Mouse (Mus musculus): ENCODE measurements around the gene Anks6. TPM values are rescaled to one million over a fixed set of nuclear protein-coding genes. Genes with fewer than 3 reads are reported as not detected.

Gene Anks6
- polyA plus RNA-seq (2015; fragmentation: Nextera tagmentation; extraction: Ambion mirVana), result 2.6 and 2.7 TPM in 2 replicates

GRCm38 (mm10) chr4:47056791-47057509 is at the start of gene Anks6:
Gene Anks6, minus strand, starts transcription at chr4:47057427.
- Histone ChIP-seq H3K36me3 (ENCODE audit: poor library complexity, severe bottlenecking) (no peaks in the 10 kb centered on the region), H3K9ac (peak within 1 kb of the TSS; percentile 86), H3K4me3 (peak within 1 kb of the TSS; percentile 72), H3K9me3 (replicated peaks) (no peaks in the 10 kb centered on the region), H3K4me1 (peaks cover 5% of the 10 kb centered on the region), H3K4me2 (peak within 1 kb of the TSS; percentile 77), H3K27ac (no peak within 1 kb of the TSS; the same call in 1 of the 2 replicates), H3K27me3 (no peaks in the 10 kb centered on the region)
- ATAC-seq, result peak; percentile 92
- WGBS, result under 1% methylated on average over 63 of the region's 86 CpGs

GRCm38 (mm10) chr4:47103561-47103960 is 46.3 kb upstream of the Anks6 start:
- H3K4me1 ChIP-seq, result no peaks in the 10 kb centered on the region
- no peaks in the 10 kb centered on the region for H3K36me3 ChIP-seq (ENCODE audit: poor library complexity, severe bottlenecking)
- no peak overlapping the region for H3K4me3 ChIP-seq
- no peaks in the 10 kb centered on the region for H3K9me3 ChIP-seq (replicated peaks)
- 94% methylated on average over 10 of the region's 10 CpGs for WGBS
- ATAC-seq, result no peak
- no peak overlapping the region for H3K4me2 ChIP-seq
- H3K9ac ChIP-seq, result no peak overlapping the region
- H3K27me3 ChIP-seq, result no peaks in the 10 kb centered on the region
- no peak overlapping the region for H3K27ac ChIP-seq

GRCm38 (mm10) chr4:47093647-47094046 is 36.4 kb upstream of the Anks6 start:
- no peak overlapping the region for H3K4me3 ChIP-seq
- H3K27ac ChIP-seq, result no peak overlapping the region
- H3K4me1 ChIP-seq, result peaks cover 22% of the 10 kb centered on the region
- no peak overlapping the region for H3K4me2 ChIP-seq
- H3K36me3 ChIP-seq (ENCODE audit: poor library complexity, severe bottlenecking), result no peaks in the 10 kb centered on the region
- WGBS, result 22% methylated on average over 6 of the region's 6 CpGs
- peak; percentile 30; the same call in 1 of the 2 replicates for ATAC-seq
- no peak overlapping the region for H3K9ac ChIP-seq
- no peaks in the 10 kb centered on the region for H3K9me3 ChIP-seq (replicated peaks)
- peaks cover 47% of the 10 kb centered on the region for H3K27me3 ChIP-seq

- Histone ChIP-seq H3K4me2 (peak overlapping the region; percentile 100; the same call in 1 of the 2 replicates), H3K4me3 (no peak overlapping the region)
- WGBS, result 16% methylated on average over 9 of the region's 9 CpGs
Observed at GRCm38 (mm10) chr4:47093161-47093560, 35.9 kb upstream of the Anks6 start.

GRCm38 (mm10) chr4:47092387-47093021 is 35.3 kb upstream of the Anks6 start:
- Histone ChIP-seq H3K9me3 (replicated peaks) (no peaks in the 10 kb centered on the region), H3K36me3 (ENCODE audit: poor library complexity, severe bottlenecking) (no peaks in the 10 kb centered on the region), H3K27ac (no peak overlapping the region), H3K27me3 (peaks cover 47% of the 10 kb centered on the region), H3K4me2 (peak overlapping the region; percentile 100), H3K4me3 (peak overlapping the region; percentile 72), H3K9ac (peak overlapping the region; percentile 77), H3K4me1 (peaks cover 22% of the 10 kb centered on the region)
- peak; percentile 31 for ATAC-seq
- under 1% methylated on average over 21 of the region's 21 CpGs for WGBS

More at GRCm38 (mm10) chr4:47093161-47093560, 35.9 kb upstream of the Anks6 start:
- Histone ChIP-seq H3K27ac (no peak overlapping the region), H3K4me1 (peaks cover 22% of the 10 kb centered on the region), H3K27me3 (peaks cover 47% of the 10 kb centered on the region), H3K36me3 (ENCODE audit: poor library complexity, severe bottlenecking) (no peaks in the 10 kb centered on the region), H3K9ac (no peak overlapping the region), H3K9me3 (replicated peaks) (no peaks in the 10 kb centered on the region)
- ATAC-seq, result no peak

- Histone ChIP-seq H3K9ac (peak within 1 kb of the TSS; percentile 77), H3K27ac (no peak within 1 kb of the TSS), H3K4me1 (peaks cover 22% of the 10 kb centered on the region), H3K27me3 (peaks cover 47% of the 10 kb centered on the region), H3K4me2 (peak within 1 kb of the TSS; percentile 100), H3K9me3 (replicated peaks) (no peaks in the 10 kb centered on the region), H3K36me3 (ENCODE audit: poor library complexity, severe bottlenecking) (no peaks in the 10 kb centered on the region), H3K4me3 (peak within 1 kb of the TSS; percentile 72)
- WGBS, result under 1% methylated on average over 47 of the region's 74 CpGs
- peak; percentile 75 for ATAC-seq
Observed at GRCm38 (mm10) chr4:47091493-47092386, 34.5 kb upstream of the Anks6 start, which contains the start of gene Galnt12. Gene Galnt12, plus strand, starts transcription at chr4:47091909.

- H3K4me2 ChIP-seq, result no peak overlapping the region
- H3K27me3 ChIP-seq, result peaks cover 31% of the 10 kb centered on the region
- no peak overlapping the region for H3K4me3 ChIP-seq
- H3K4me1 ChIP-seq, result peaks cover 20% of the 10 kb centered on the region
- no peaks in the 10 kb centered on the region for H3K36me3 ChIP-seq (ENCODE audit: poor library complexity, severe bottlenecking)
- H3K9ac ChIP-seq, result no peak overlapping the region
- ATAC-seq, result no peak
- WGBS, result 96% methylated on average over 7 of the region's 7 CpGs
- H3K9me3 ChIP-seq (replicated peaks), result no peaks in the 10 kb centered on the region
- no peak overlapping the region for H3K27ac ChIP-seq
Observed at GRCm38 (mm10) chr4:47088671-47089070, 31.4 kb upstream of the Anks6 start.

- WGBS, result 91% methylated on average over 7 of the region's 7 CpGs
- H3K27ac ChIP-seq, result no peak overlapping the region
- no peak for ATAC-seq
- no peaks in the 10 kb centered on the region for H3K4me1 ChIP-seq
- H3K4me3 ChIP-seq, result no peak overlapping the region
- no peak overlapping the region for H3K9ac ChIP-seq
- H3K36me3 ChIP-seq (ENCODE audit: poor library complexity, severe bottlenecking), result no peaks in the 10 kb centered on the region
- no peaks in the 10 kb centered on the region for H3K9me3 ChIP-seq (replicated peaks)
- H3K4me2 ChIP-seq, result no peak overlapping the region
- H3K27me3 ChIP-seq, result 0 out of 2 replicates have a peak, but pooled peaks cover 2% of the 10 kb centered on the region
Observed at GRCm38 (mm10) chr4:47083824-47084223, 26.6 kb upstream of the Anks6 start.

GRCm38 (mm10) chr4:47080647-47081010 is 23.4 kb upstream of the Anks6 start:
- ATAC-seq, result no peak
- no peak overlapping the region for H3K4me2 ChIP-seq
- no peak overlapping the region for H3K27ac ChIP-seq
- no peaks in the 10 kb centered on the region for H3K4me1 ChIP-seq
- H3K9me3 ChIP-seq (replicated peaks), result no peaks in the 10 kb centered on the region
- 92% methylated on average over 4 of the region's 4 CpGs for WGBS
- H3K9ac ChIP-seq, result no peak overlapping the region
- H3K36me3 ChIP-seq (ENCODE audit: poor library complexity, severe bottlenecking), result no peaks in the 10 kb centered on the region
- no peaks in the 10 kb centered on the region for H3K27me3 ChIP-seq
- no peak overlapping the region for H3K4me3 ChIP-seq

GRCm38 (mm10) chr4:47079997-47080646 is 22.9 kb upstream of the Anks6 start:
- WGBS, result 94% methylated on average over 17 of the region's 17 CpGs
- no peak overlapping the region for H3K27ac ChIP-seq

GRCm38 (mm10) chr4:47075054-47075453 is 17.8 kb upstream of the Anks6 start:
- H3K9me3 ChIP-seq (replicated peaks), result no peaks in the 10 kb centered on the region
- H3K9ac ChIP-seq, result no peak overlapping the region
- no peaks in the 10 kb centered on the region for H3K36me3 ChIP-seq (ENCODE audit: poor library complexity, severe bottlenecking)
- no peaks in the 10 kb centered on the region for H3K27me3 ChIP-seq
- H3K4me1 ChIP-seq, result no peaks in the 10 kb centered on the region
- ATAC-seq, result no peak
- H3K4me3 ChIP-seq, result no peak overlapping the region
- no peak overlapping the region for H3K27ac ChIP-seq
- 20% methylated on average over 2 of the region's 2 CpGs for WGBS
- H3K4me2 ChIP-seq, result no peak overlapping the region

More at GRCm38 (mm10) chr4:47079997-47080646, 22.9 kb upstream of the Anks6 start:
- no peaks in the 10 kb centered on the region for H3K27me3 ChIP-seq
- no peaks in the 10 kb centered on the region for H3K4me1 ChIP-seq
- H3K9ac ChIP-seq, result no peak overlapping the region
- no peak for ATAC-seq
- H3K36me3 ChIP-seq (ENCODE audit: poor library complexity, severe bottlenecking), result no peaks in the 10 kb centered on the region
- H3K9me3 ChIP-seq (replicated peaks), result no peaks in the 10 kb centered on the region
- H3K4me3 ChIP-seq, result no peak overlapping the region
- H3K4me2 ChIP-seq, result no peak overlapping the region

Data from forebrain, embryonic 13.5 days (tissue).